Mouse (Mus musculus) cerebellum, postnatal 25 days (tissue): ENCODE data around the gene Igf2bp2.

Experiments used
- DNase-seq, 2 experiments: peaks; one replicate each; pipeline ENCODE4 v3.0.0; 2021; ENCODE audit warnings: mixed read lengths in 2 of 2

Gene Igf2bp2

GRCm38 (mm10) chr16:22022122-22022521 is 141.0 kb downstream of the Igf2bp2 start:
- DNase-seq, result peak in 1 of 2 experiments; percentile 28

DNA sequence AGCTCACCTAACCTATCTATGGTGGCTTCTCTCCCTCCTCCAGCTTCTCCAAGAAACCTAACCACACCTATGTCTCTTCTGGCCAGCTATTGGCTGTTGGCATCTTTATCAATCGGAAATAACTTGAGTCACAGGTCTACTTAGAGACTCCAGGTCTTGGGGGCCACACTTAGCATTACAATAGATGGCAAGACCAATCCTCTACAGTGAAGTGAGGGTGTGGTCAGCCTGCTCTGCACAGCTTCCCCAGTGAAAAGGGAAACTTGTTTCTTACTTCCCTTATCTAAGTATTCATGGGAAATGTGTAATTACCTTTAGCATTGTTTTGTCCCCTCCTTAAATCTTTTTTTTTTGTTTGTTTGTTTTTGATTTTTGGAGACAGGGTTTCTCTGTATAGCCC is 147.5 kb downstream of the Igf2bp2 start:
- DNase-seq, result no peak

DNA sequence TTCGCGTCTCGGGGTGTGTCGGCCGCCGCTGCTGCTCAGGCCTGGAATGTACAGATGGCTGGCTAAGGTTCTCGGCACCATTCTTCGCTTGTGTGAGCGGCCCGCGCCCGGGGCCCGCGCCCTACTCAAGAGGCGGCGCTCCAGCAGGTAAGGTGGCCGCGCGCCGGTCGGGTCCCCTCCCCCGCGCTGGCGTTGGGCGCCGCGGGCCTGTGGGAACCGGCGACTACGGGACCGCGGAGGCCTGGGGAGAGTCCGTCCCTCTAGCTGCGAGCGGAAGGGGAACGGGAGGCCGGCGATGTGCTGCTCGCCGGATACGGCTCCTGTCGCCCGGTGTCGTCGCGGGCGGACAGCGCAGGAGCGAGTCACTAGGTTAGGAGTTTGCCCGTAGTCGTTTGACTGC is 153.5 kb downstream of the Igf2bp2 start:
- no peak for DNase-seq

DNA sequence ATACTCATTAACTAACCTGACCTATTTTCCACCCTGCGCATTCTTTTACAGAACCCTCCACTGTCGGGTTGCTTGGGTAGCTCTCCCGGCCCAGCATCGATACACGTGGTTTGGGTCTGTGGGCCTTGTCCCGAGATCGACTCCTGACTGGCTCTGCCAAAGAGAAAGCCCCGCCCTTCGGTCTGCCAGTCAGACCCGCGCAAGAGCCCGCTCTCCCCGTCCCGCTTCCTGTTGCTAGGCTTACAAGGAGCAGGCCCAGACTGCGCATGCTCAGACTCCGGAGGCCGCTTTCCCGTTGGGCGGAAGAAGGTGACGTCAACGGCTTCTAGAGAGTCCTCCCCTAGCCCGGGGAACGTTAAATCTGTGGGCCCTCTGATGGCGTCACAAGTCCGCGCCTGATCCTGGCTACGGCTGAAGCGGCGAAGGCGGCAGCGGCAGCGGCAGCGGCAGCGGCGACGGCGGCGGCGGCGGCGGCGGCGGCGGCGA is 154.0 kb downstream of the Igf2bp2 start, which contains the start of gene Senp2:
TSS of gene Senp2 (plus strand) at position 386 of the 486 bp plus-strand sequence.
- DNase-seq, result peak; percentile 100
